Mouse (Mus musculus): ENCODE data around the gene Wbp1l. TPM values are rescaled to one million over a fixed set of nuclear protein-coding genes. Genes with fewer than 3 reads are reported as not detected.

Wbp1l gene
- polyA plus RNA-seq, 1 experiment = 104 TPM

DNA sequence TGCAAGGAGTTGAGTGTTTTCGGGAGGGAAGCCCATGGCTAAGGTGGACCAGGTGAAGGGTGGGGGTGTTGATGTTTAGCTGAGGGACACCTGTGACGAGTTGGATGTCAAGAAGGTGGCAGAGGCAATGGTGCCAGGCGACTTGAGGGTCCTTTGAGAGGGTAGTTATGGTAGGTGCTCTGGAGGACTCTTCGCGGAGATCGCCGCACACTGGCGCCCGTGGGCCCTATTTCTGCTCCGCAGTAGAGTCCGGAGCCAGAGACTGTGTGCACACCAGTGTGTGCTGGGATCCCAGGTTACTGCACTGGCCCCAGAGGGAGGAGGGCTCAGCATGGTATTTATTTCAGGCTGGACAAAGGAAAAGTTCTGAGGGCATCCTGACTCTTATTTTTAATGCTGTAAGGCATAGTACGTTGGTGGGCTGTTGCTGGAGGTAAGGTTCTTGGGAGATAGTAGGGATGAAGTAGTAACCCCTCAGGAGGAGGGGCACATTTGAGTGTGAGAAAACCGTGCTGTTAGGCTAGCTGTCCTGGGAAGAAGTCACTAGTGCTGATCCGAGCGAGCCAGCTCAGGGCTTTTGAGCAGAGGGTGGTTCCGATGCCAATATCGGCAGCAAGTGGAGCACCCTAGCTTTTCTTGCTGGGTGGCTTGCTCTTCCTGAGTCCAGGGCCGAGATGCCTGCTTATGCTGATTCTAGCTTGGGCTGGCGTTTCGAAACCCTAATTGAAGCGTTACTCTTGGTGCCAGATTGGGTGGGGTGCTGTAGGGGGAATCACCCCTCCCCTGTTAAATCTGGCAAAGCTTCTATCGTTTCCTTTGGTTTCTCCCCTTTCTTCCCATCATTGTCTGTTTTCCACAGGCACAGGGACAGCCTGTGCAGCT is 732 bp downstream of the Wbp1l start:
- DNase-seq (ENCODE audit: low read depth) = no peak

DNA sequence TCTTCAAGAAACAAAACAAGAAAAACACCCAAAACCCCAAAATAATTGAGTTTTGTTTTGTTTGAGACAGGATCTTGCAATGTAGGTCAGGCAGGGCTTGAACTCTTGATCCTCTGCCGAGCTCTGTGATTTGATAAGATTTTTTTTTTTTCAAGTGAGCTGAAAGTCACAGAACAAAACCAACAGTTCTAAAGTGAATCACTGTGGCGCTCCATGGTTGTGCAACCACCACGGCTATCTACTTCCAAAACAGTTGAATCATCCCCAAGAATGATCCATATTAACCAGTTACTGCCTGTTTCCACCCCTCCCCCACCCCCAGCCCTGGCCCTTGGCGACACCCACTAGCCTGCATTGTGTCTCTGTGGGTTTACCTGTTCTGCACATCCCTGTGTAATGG is 1.5 kb downstream of the Wbp1l start:
- DNase-seq (ENCODE audit: low read depth) = no peak

DNA sequence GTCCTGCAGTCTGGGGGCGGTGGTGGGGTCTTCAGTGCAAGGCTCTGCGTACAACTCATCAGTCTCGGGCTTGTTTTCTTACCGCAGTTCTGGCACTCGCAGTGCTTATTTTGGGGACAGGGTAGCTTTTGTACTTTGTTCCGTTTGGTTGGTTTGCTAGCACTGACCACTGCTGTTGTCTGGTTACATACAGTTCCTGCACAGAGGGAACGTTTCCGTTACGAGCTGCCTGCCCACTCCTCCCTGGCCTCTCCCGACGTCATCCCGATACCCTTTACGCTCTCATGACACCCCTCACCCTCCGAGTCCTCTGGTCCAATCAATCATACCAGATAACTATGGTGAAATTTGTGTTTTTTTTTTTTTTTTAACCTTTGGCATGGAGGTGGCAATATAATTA is 2.6 kb downstream of the Wbp1l start:
- no peak for DNase-seq (ENCODE audit: low read depth)

DNA sequence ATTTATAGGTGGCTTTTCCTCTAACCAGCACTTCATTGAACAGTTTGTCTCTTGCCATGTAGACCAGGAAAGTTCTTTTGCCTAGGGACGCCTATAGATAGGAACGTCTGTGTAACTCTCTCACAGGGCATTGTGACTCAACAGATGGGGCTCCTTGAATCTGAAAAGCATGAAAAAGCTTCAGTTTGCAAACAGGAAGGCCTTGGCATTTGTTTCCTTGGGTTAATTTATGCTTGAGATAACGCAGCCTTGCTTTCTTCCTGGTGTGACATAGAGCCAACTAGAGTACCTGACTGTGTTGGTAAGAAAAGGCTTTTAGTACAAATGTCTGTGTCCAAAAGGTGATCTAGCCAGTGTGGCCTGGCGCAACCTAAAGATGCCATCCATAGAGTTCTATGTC is 3.5 kb downstream of the Wbp1l start:
- DNase-seq (ENCODE audit: low read depth) = no peak

DNA sequence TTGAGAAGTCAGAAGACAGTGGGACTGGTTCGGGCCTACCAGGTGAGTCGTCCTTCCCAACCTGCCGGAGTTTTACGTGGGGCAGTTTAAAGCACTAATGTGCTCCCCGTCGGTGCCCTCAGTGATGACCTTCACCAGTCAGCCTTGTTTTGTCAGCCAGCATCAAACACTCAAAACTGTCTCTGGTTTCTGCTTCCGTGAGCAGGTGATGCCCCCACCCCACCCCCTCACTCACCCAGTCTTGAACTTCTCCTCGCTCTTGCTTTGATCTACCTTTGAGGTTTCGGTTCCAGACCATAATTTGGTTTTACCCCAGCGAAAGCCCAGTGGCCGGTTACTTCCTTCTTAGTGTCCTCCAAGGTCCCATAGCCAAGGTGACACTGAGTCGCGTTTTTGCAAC is 7.8 kb downstream of the Wbp1l start:
- no peak for DNase-seq (ENCODE audit: low read depth)

DNA sequence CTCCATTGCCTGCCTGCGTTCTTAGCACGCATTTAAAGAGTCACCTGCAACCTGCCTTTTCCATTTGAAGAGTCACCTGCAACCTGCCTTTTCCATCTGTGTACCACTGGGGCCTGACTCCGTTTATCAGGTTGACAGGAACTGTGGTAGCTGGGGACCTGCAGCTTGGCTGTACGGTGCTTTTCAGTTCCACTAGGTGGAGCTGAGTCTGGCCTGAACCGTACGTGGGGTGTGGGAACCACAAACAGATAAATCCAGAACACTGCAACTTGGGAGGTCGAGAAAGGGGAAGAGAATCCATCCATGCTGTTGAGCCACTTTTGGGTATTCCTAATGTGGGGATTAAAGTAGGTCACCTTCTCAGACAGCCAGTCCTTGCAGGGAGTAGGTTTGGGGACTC is 8.5 kb downstream of the Wbp1l start:
- no peak for DNase-seq (ENCODE audit: low read depth)

DNA sequence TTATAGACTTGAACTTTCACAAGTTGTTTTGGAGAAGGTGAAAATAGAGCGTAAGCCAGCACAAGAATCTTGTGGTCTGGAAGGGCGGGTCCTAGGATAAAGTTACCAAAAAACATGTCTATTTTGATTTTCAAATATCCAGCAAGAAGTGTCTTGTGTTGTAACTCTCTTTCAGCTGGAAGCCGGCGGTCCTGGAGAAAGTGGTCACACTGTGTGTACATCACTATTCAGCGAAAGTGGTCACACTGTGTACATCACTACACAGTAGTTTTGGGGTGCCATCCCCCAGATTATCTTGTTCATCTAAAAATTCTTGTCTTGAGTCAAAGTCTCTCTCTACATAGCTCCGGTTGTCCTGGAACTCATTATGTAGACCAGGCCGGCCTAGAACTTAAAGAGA is 9.3 kb downstream of the Wbp1l start:
- no peak for DNase-seq (ENCODE audit: low read depth)

- no peak for DNase-seq (ENCODE audit: low read depth)
These were observed 17.5 kb downstream of the Wbp1l start for GRCm38 (mm10) chr19:46616378-46616777.

DNA sequence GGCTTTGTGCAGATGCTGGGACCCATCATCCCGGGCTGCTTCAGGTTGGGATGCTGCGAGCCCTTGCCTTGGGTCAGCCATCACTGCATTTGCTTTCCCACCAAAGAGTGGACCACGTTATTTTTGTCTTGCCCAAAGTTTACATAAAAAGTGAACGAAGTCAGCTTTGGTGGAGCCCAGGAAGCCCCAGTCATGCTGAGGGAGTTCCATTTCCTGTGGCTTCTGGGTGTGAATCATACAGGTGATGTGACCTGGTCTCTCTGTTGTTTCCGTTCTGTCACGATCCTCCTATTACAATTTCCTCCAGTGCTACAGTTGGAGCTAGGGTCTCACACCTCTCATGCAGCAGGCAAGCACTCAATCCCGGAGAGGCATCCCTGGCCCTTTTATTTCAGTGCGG is 18.5 kb downstream of the Wbp1l start:
- no peak for DNase-seq (ENCODE audit: low read depth)

GRCm38 (mm10) chr19:46618322-46618721 is 19.4 kb downstream of the Wbp1l start:
- DNase-seq (ENCODE audit: low read depth) = no peak

GRCm38 (mm10) chr19:46619001-46619400 is 20.1 kb downstream of the Wbp1l start:
- no peak for DNase-seq (ENCODE audit: low read depth)

- DNase-seq (ENCODE audit: low read depth) = no peak
These were observed 20.6 kb downstream of the Wbp1l start for GRCm38 (mm10) chr19:46619518-46619917.

DNA sequence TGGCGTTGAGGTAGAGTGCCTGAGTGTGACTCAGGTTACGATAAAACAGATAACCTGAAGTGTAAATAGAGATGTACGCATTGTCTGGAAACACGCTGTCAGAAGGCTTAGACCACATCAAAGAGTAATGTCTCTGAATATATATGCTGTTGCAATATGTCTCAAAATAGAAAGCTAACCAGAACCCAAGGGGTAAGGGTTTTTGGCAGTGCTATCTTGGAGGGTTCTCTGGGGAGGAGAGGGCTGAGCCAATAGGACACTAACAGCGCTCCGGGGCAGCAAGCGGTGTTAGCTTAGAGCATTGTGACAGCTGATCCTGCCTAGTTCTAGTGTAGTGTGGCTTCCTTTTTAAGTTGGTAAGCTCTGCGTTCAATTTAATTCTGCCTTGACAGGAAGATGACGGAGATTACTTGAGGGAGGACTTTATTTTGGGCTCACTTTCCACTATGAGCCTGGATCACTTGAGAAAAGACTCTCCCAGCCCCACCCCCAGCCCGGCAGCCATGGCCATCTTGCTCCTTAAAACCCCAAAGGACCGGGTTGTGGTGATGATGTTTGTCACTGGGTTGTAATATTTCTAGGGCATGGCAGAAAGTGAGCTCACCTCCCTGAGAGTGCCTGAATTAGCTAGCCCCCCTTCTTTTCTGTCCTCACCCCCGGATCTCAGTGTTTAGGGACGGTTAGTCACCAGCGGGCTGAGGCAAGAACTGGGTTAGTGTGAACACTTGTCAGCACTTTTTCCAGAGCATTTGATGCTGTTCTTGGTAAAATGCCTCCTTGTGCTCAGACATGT is 21.3 kb downstream of the Wbp1l start:
- DNase-seq (ENCODE audit: low read depth) = no peak

- no peak for DNase-seq (ENCODE audit: low read depth)
These were observed 22.6 kb downstream of the Wbp1l start for GRCm38 (mm10) chr19:46621236-46622183.

DNA sequence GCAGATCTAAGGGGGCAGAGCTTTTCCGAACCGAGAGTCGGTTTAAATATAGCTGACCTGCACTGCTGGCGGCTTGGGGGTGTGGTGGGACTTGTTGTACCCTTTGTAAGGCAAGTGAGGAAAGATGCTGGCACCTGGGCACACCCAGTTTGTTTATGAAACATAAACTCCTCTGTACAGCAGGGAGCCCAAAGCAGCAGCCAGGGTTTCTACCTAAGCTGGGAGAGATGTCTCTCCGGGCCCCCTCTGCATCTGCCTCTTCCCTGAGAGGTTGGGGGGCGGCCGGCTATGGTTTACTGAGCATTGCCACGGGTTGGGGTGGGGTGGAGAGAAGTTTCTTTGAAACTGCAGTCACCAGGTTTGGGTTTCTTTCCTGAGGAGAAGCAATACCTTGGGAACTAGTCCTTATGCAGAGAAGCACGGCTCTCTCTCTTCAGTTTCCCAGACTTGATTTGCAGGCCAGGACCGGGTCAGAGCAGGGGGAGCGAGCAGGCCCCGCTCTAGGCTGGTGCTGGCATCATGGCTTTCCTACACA is 23.8 kb downstream of the Wbp1l start:
- no peak for DNase-seq (ENCODE audit: low read depth)

DNA sequence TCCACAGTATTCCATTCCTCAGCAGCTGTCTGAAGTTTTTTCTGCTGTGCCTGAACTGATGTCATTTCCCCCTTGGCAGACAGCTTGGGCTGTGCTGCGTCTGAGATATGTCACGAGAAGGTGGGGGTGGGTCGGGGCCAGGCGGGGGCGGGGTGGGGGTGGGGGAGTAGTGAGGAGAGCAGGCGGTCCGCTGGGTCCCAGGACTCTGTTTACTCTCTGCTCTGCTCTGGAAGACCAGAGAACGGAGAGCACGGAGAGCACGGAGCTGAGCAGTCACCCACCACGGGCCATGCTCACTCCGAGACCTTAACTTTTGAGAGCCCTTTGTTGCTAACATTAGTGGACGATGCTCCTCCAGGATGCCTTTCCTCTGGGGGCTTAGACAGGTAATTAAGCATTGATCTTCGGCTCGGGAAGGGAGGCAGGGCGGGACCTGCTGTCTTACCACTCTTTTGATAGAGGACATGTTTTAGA is 24.3 kb downstream of the Wbp1l start:
- DNase-seq (ENCODE audit: low read depth) = no peak

- DNase-seq (ENCODE audit: low read depth) = no peak
These were observed 25.2 kb downstream of the Wbp1l start for GRCm38 (mm10) chr19:46623790-46624772.

GRCm38 (mm10) chr19:46625015-46625414 is 26.1 kb downstream of the Wbp1l start:
- no peak for DNase-seq (ENCODE audit: low read depth)

DNA sequence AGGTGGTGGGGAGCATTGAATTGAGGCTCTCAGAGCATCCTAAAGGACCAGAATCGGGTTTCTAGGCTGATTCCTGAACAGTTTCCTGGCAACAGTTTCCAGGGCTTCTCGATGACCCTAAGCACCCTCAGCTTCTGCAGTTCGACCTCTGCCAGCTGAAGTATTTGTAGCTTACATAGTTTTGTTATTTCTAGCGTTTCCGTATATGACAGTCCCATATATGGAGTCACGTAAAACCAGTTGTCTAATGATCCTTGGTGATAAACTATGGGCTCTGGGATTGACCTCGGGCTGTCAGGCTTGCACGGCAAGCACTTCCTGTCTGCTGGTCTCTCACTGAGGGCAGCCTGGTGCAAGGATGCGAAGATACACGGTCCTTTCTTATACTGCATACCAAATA is 26.6 kb downstream of the Wbp1l start:
- no peak for DNase-seq (ENCODE audit: low read depth)

- DNase-seq (ENCODE audit: low read depth) = no peak
These were observed 29.5 kb downstream of the Wbp1l start for GRCm38 (mm10) chr19:46628403-46628802.

Data from gonadal fat pad, adult 2 months (tissue).